Mouse (Mus musculus) kidney, postnatal 4 days (tissue): ENCODE data around the gene Fbln1.

ENCODE experiments used
- DNase-seq, 2 experiments: peaks; one replicate each; pipeline ENCODE4 v3.0.0; 2021; ENCODE audit warnings: mixed read lengths in 2 of 2

Gene Fbln1

DNA sequence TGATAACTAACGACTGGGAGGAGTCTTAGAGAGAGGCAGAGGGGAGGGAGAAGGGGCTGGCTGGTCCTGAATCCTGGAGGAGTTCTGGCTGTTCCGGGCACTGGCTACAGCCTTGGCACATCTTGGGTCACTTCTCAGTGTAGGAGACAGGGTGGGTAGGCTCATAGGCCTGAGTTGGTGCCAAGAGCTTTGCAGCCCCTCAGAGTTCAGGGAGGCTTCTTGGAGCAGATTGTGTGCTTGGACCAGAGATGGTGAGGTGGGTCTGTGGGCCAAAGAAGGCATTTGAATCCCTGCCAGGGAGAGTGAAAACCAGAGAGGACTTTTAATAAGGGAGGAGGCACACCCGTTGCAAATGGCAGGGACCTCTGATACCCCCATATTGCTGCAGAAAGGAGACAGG is 1.3 kb downstream of the Fbln1 start:
- peak in 1 of 2 experiments; percentile 39 for DNase-seq

DNA sequence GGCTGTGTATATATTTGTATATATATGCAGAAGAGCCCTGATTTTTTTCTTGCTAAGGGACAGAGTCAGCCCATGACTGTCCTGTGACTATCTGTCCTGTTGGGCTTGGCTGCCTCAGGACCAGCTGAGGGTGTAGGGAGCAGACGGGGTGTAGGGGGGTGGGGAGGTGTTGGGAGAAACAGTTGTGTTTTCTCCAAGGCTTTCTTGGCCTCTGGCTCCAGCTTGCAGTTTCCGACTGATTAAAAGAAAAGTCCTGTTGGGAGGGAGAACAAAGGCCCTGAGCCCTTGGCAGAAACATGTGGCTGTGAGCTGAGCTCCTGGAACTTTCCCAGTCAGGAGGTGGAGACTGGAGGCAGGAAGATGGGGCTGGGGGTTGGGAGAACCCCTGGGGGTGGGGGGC is 2.0 kb downstream of the Fbln1 start:
- DNase-seq = peak; percentile 73 to 81

DNA sequence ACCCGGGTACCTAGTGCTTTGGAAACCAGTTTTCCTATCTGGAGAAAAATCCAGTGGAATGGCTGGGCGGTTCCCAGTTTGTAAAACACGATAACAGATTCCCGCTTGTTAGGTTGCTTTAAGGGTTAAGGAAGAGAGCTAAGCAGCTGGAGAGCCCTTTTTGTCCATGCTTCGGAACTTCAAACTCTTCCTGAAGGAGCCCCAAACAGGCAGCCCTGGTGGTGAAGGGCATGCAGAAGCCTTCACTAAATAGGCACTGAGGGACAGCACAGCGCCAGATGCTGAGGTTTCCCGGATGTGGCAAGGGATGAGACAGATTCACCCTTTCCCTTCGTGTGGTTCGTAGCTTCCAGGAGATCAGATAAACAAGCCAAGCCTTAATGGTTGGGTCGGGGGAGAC is 2.6 kb downstream of the Fbln1 start:
- DNase-seq = peak in 1 of 2 experiments; percentile 32

DNA sequence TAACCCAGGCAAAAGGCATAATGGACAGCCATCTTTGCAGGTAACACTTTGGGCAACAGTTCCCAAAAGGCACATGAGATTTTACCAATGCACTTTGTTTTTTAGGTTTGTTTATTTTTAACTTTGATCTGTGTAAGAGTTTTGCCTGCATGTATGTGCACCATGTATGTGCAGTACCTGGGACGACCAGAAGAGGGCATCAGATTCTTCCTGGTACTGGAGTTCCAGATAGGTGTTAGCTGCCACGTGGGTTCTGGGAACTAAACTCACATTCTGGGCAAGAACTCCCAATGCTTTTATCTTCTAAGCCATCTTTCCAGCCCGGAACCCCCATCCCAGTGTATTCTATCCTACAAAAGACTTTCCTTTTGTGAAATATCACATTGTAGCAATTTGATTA is 3.6 kb downstream of the Fbln1 start:
- DNase-seq = peak; percentile 48 to 59

DNA sequence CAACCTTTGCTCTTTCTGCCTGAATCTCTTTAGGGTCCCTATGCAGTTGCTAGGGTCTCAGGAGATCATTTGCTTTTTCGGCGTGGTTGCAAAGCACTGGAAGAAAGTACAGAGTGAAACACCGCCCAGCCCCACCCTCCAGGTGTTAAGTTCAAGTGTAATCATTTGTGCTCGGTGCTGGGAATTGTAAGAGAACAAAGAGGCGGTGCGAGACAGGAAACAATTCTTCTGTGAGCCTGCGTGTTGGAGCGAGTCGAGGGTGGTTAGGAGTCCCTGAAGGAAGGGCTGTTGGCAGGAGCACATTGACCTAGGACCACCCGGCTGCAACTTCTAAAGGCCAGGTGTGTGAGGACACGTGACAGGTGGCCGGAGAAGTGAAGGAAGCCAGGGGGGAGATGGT is 4.9 kb downstream of the Fbln1 start:
- no peak for DNase-seq

DNA sequence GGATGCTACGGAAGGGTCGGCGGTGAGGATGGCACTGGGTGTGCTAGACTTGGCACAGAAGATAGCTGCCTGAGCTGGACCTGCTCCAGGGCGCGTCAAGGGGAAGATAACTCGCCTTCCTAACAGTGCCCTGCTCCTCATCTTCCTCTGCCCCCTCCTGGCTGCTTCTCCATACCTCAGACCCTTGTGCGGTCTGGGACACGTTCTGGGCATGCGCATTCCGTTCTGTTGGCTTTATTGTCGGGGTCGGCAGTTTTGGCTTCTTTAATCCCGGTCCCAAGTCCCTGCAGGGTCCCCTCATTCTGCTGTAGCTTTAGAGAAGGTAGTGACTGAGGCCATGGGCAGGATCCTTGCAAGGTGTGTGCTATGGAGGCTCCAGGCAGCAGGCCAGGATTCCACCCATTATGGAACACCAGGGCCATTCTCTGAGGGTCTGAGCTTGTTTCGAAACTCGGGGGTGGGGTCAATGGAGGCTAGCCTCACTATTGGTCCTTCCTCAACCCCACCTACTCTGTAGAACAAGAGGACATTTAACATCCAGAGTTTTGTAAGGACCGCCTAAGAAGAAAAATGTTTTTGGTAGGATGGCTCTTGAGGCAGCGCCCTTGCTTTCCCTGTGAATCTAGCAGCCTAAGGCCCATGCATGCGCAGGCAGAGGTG is 5.5 kb downstream of the Fbln1 start:
- DNase-seq = no peak

DNA sequence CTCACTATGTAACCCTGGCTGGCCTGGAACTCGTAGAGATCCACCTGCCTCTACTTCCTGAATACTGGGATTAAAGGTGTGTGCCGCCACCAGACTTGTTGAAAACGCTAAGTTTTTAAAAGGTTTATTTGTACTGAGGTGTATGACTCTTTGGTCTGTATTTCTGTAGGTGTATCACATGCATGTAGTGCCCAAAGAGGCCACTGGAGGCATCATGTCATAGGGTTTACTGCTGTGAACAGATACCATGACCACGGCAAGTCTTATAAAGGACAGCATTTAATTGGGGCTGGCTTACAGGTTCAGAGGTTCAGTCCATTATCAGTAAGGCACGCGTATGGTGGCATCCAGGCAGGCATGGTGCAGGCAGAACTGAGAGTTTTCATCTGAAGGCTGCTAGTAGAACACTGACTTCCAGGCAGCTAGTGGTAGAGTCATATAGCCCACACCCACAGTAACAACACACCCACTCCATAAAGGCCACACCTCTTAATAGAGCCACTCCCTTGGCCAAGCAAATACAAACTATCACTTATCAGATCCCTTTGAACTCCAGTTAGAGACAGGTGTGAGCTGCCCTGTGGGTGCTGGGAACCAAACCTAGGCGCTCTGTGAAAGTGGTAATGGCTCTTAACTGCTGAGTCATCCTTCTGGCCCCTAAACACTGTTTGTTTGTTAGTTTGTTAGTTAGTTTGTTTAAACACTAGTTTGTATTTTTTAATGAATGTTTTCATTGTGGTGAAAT is 10.5 kb downstream of the Fbln1 start:
- no peak for DNase-seq

DNA sequence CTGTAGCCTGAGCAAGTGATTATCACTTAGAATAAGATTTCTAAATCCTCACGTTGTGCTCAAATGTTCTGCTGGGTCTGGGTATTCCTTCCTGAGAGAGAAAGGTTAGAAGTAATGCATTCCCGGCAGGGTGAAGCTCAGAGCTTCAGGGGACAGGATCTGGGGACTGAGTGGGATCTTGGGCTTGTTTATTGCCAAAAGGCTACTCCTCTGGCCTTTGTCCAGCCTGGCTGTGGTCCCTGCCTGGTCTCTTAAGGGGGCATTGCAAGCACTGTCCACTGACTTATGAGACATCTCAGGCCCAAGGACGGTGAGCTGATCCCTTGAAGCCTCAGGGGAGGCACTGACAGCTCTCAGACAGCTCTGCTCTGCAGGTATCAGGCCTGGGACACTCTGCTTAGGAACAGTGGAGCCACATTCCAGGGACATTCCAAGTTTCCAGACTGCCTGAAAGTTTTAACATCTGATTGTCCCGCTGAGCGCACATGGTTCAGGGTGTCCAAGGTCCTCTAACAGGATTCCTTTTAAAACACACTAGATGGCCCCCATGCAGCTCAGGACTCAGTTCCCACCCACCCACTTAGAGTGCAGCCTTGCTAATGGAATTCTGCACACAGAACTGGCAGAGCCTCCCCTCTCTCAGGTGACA is 13.0 kb downstream of the Fbln1 start:
- DNase-seq = no peak

DNA sequence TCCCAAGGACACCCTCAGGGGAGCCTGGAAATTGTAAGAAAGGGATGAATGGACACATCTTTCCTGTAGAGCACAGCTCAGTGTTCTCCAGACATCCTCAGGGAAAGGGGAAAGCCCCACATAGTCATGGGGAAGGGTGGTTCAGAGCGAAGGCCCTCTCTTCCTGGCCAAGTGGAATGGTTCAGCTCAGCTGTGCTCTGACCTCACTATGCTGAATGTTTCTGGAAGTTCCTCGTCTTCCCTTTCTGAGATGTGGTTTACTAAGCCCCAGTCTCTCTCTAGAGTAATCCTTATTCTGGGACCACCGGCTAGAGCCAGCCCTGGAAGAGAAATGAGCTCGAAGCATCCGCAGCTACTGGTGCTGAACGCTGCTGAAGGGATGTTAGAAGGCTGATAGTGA is 14.6 kb downstream of the Fbln1 start:
- DNase-seq = no peak

DNA sequence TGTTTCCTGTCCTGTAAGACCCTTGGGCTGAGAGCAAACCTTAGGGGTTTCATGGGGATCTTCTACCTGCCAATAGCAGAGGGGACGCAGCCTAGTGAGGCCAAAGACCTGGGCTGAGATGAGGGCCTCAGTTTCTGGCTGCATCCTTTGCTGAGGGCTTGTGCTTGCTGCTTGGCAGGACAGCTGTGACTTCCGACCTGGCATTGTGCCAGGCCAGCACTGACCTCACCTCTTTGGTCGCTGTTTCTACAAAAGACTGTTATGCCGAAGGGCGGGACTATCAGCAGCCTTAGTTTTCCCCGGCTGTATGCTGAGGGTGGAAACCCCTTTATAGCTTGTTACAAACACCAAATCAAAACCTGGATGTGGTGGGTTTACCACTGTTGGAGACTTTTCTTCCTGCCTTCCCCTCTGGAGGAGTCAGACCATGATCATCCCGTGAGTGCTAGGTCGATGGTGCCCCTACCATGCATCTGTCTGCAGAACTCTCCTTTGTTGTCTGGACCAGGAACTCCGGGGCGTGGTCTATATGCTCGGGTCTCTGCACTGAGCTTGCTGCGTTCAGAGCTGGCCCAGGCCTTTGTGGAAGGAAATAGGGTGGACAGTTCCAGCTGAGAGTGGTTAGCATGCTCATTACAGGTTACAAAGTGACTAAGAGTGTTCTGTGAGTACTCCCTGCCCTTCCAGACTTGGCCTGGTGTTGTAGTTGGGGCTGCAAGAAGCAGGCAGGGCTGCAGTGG is 15.5 kb downstream of the Fbln1 start:
- DNase-seq = peak; percentile 67 to 73

DNA sequence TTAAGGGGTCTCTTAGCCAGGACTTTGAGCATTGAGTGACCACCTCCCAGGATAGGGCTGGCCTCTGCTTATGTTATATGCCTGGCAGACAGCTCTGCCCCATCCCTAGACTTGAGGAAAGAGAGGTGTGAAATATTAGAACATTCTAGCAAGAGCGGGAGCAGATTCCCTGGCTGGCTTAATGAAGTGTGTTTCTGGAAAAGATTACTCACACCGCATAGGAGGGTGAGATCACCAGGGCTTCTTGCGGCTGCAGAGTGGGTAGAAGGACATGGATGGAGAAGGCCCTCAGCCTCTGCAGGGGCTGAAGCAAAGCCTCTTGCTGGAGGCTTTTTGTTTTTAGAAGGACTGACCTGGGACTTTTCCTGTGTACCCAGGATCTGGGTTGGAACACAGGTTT is 19.9 kb downstream of the Fbln1 start:
- DNase-seq = no peak

DNA sequence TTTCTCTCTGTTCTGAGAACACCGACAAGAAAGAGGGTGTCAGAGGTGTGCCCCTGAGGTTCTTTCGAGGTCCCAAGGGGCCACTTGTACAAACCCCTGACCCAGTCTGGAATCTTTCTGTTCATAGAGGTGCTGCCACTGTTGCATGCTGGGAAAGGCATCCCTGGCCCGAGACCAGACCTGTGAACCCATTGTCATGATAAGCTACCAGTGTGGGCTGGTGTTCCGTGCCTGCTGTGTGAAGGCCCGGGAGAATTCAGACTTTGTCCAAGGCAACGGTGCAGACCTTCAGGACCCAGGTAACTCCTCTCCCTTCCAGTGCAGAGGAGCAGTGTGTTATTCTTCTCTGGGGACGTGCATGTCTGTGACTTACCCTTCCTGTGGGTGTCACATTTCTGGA is 21.1 kb downstream of the Fbln1 start:
- DNase-seq = no peak

DNA sequence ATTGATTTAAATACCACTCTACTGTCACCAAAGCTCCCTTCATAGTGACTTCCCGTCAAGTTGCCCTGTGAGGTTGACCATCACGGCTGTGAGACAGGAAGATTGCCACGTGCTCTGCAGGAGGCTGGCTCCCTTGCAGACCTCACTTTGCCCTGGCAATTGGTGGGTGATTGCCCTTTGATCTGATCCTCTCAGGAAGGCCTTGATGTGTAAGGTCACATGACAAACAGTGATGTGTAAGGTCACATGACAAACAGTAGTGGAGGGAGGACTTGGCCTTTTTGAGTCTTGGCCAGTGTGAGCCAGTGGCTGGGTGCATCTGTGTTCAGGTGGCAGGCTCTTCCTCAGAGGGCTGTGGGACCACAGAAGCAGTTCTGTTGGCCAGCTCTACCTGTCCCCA is 22.8 kb downstream of the Fbln1 start:
- DNase-seq = no peak

DNA sequence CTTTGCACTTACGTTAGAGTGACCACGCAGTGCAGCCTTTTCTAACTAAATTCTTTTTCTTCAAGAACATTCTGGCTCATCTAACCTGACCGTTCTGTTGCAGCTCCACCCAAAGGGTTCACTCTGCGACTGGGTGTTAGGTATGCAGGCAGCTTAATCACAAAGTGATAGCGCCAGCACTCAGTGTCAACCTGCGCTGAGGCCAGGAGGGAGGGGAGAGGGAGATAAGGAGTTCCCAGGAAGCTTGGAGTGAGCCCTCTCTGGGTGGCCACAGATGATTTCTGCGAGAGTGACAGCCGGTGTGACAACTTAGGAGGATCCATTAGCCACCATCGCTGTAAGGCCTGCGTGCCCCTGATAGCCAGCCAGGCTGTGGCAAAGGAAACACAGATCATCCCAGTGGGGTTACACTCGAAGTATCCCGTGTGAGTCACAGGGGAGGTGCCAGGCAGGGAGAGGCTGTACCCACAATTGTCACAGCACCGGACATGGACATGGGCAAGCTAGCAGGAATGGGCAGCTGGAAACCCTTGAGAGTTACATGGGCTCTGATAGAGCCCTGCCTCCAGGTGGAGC is 24.3 kb downstream of the Fbln1 start:
- DNase-seq = no peak

DNA sequence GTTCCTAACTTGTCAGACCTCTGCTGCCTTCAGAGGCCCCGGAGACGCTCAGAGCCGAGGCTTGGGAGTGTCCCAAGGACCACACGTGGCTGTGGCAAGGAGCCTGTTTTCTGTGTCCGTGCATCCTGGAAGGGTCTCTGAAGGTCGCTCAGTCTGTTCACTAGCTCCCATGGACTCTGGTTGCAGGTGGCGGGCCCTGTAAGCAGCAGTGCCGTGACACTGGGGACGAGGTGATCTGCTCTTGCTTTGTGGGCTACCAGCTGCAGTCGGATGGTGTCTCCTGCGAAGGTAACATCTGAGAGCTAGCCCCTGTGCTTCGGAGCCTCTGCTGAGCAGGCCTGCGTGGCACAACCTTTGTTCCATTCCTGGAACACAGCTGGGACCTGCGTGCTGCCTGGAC is 24.9 kb downstream of the Fbln1 start:
- DNase-seq = no peak

DNA sequence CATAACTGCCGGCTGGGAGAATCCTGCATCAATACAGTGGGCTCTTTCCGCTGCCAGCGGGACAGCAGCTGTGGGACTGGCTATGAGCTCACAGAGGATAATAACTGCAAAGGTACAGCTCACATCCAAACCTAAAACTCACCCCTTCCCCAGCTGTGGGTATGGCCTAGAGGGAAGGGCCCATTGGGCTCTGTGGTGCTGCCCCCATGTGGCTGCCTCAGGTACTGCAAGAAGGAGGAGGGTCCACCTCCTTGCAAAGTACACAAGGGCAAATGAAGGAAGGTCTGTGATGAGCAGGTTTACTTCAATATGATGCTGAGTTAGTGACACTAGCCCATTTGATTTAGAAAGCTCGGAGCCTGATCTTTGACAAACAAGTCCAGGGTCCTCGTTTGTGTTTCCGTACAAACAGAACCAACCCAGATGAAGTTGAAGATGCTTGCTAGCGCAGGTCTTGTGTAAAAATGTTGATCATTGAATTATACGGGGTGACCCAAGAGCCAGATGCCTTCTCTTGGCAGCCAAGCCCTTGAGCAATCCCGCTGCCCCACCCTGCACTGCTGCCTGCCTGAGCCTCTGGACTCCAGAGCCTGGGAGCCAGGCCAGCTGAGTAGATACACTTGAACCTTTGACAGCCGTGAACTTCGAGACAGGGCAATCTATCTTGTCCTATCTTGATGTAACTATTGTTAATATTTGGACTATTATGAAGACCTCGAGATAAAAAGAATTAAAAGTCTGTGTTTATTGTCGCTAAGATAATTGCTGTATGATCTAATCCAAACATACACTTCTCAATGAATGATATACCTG is 25.9 kb downstream of the Fbln1 start:
- DNase-seq = peak; percentile 88 to 90

DNA sequence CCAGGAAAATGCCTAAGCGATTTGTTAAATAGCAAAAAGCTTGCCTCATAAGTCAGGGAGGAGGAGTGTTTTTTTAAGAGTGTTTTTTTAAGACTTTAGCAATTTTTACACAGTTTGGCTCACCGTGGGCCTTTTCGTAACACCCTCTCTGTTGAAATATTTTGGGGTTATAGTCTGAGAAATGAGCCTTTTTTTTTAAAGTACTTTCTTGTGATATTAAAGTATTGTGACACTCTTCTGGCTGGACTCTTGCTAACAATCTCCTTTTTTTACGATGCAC is 26.4 kb downstream of the Fbln1 start:
- no peak for DNase-seq

DNA sequence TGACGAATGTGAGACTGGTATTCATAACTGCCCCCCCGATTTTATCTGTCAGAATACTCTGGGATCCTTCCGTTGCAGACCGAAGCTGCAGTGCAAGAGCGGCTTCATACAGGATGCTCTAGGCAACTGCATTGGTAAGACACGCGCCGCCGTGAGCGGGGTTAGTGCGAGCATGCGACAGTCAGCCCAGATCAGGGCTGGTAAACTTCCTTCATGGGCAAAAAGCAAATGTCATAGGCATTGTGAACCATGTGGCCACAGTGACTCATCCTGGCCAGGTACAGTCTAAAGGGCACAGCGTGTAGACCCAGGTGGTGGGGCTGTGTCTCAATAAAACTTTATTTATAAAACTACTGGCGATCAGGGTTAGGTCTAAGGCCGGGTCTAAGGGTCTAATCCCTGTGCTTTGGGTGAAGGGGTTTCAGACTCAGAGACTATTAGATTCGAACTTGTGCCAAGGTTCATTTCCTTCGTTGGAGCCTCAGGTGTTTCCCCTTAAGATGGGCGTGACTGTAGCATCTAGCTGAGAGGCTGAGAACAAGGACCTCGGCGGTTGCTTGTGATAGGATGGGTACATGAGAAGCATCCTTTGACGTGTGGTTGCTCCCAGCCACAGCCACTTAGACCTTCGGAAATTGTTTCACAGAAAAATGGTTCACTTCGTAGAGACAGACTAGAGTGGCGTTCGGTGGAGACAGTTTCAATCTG is 26.9 kb downstream of the Fbln1 start:
- DNase-seq = no peak

DNA sequence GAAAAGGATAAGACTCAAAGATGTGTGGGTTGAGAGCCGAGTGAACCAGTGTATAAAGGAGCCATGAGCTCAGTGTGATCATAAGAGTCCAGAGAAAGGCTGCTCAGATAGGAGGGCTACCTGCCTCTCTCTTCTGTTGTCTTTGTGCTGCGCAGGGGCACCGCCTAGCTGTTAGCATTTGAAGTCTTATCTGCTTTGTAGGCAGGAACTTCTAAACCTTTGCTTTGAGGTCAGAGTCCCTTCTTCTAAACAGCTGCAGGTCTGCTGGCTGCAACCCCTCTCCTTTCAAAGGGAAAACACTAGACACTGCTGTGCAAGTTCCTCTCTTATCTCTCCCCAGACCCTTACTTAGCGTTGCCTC is 27.5 kb downstream of the Fbln1 start:
- no peak for DNase-seq

DNA sequence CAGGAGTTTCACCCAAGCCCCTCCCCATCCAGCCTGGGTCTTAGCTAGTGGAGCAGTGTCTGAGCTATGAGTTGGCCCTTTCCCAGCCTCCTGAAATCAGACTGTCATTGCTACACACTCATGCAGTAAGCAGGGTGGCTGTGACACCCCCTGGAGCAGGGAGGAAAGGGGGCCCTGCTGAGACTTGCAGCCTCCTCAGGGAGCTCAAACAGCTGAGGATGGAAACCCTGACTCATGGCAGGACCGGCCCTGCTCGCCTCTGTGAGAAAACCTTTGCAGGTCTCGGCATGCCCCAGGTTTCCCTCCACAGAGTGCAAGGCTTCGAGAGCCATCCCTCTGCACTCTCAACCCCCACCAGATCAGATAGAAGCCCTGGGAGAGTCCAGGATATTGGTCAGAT is 27.9 kb downstream of the Fbln1 start:
- peak in 1 of 2 experiments; percentile 38 for DNase-seq

DNA sequence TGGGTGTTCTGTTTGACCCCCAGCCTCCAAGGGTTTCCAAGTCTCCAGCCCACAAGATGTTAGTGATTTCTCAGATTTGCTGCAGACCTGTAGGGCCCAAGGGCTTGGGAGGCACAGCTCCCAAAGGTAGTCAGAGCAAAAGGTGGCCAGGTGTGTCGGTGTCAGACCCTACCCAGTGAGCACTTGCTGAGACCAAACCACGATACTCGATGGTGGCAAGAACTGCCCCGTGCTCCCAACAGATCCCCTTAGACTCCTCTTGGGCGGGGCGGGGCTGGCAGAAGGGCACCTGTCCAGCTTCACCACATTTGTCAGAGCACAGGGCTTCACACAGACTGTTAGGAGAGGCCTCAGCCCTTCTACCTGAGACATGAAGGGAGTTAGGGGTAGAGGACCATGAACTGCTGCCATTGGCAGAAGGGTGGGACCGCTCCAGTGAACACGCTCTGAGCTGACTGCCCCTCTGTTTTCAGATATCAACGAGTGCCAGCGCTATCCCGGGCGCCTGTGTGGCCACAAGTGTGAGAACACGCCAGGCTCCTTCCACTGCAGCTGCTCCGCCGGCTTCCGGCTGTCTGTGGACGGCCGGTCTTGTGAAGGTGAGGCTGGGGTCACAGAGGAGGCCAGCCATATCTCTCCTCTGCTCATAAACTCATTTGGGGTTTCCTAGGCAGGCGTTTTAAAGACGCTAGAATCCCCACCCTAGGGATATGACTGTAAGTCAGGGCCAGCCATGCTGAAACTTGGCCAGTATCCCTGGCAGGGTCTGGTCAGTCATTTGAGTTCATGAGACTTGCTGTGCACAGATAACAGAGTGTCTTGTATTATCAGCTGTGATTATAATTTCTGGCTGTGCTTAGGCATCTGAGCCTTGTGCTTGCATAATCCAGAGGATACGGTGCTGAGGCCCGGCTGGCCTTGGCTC is 33.3 kb downstream of the Fbln1 start:
- DNase-seq = peak; percentile 24 to 40
